Mouse (Mus musculus) adrenal gland, postnatal 10 days (tissue): ENCODE data around the gene Ghrhr. TPM values are rescaled to one million over a fixed set of nuclear protein-coding genes. Genes with fewer than 3 reads are reported as not detected.

Experiments
- total RNA-seq, 2 experiments: library from RNA; stranded (reverse); gene quantifications; 2 replicates each; pipeline ENCODE4 v1.2.3; 2021

Ghrhr gene
- total RNA-seq, 2 experiments from 2014 or later: not detected

Other genes starting within 250 kb of the Ghrhr start
- 1 to 10 TPM in 1 of 2 experiments, under 1 TPM in 1; 0.33 to 2.0 TPM for gene Crhr2, start 243.3 kb upstream of the Ghrhr start, total RNA-seq
- 1 to 10 TPM; 6.3 to 7.2 TPM for gene Inmt, start 201.3 kb upstream of the Ghrhr start, total RNA-seq
- 1 to 10 TPM; 4.5 to 6.6 TPM for gene Mindy4, start 172.9 kb upstream of the Ghrhr start, total RNA-seq
- gene Aqp1, start 39.9 kb upstream of the Ghrhr start, total RNA-seq: 100 to 1,000 TPM; 190 to 302 TPM
- 10 to 100 TPM; 28.8 to 37.0 TPM for gene Adcyap1r1, start 75.7 kb downstream of the Ghrhr start, total RNA-seq